Mouse (Mus musculus): ENCODE results near the gene Gm49486. TPM values are rescaled to one million over a fixed set of nuclear protein-coding genes. Genes with fewer than 3 reads are reported as not detected.

The Gm49486 gene
- polyA plus RNA-seq, 1 experiment from 2014 or later = 1.0 TPM

- Histone ChIP-seq H3K27me3 (no peaks in the 10 kb centered on the region), H3K4me2 (replicated peaks) (no peak overlapping the region), H3K9me3 (replicated peaks) (no peaks in the 10 kb centered on the region), H3K4me3 (no peak overlapping the region), H3K4me1 (no peaks in the 10 kb centered on the region), H3K27ac (no peak overlapping the region), H3K9ac (no peak overlapping the region), H3K36me3 (peaks cover 34% of the 10 kb centered on the region)
- no peak for ATAC-seq (ENCODE audit: low FRiP score)
- WGBS = 88% methylated on average over 8 of the region's 8 CpGs
Observed at GRCm38 (mm10) chr15:79303725-79304124, 74.5 kb downstream of the Gm49486 start.

- no peak overlapping the region for H3K4me3 ChIP-seq
- H3K36me3 ChIP-seq = peaks cover 35% of the 10 kb centered on the region
- H3K9ac ChIP-seq = no peak overlapping the region
- no peak for ATAC-seq (ENCODE audit: low FRiP score)
- no peaks in the 10 kb centered on the region for H3K27me3 ChIP-seq
- no peaks in the 10 kb centered on the region for H3K4me1 ChIP-seq
- no peak overlapping the region for H3K27ac ChIP-seq
- H3K4me2 ChIP-seq (replicated peaks) = no peak overlapping the region
- 70% methylated on average over 4 of the region's 5 CpGs for WGBS
- no peaks in the 10 kb centered on the region for H3K9me3 ChIP-seq (replicated peaks)
Observed at GRCm38 (mm10) chr15:79304832-79305231, 75.6 kb downstream of the Gm49486 start.

GRCm38 (mm10) chr15:79306043-79306637, 76.9 kb downstream of the Gm49486 start:
- ATAC-seq (ENCODE audit: low FRiP score) = peak; percentile 29; the same call in 1 of the 2 replicates
- Histone ChIP-seq H3K9me3 (replicated peaks) (no peaks in the 10 kb centered on the region), H3K4me1 (no peaks in the 10 kb centered on the region), H3K4me3 (no peak overlapping the region), H3K9ac (no peak overlapping the region), H3K4me2 (replicated peaks) (no peak overlapping the region), H3K27ac (no peak overlapping the region), H3K27me3 (no peaks in the 10 kb centered on the region), H3K36me3 (peaks cover 39% of the 10 kb centered on the region)
- 78% methylated on average over 23 of the region's 23 CpGs for WGBS

Other genes starting within 250 kb of the Gm49486 start
- 456 and 488 TPM in 2 replicates for gene H1f0, start 200.9 kb upstream of the Gm49486 start, polyA plus RNA-seq (2016; fragmentation: Nextera tagmentation; extraction: Ambion mirVana)
- gene Galr3, start 187.5 kb upstream of the Gm49486 start, polyA plus RNA-seq (2016; fragmentation: Nextera tagmentation; extraction: Ambion mirVana) = not detected in 2 replicates
- gene Ankrd54, start 166.5 kb upstream of the Gm49486 start, polyA plus RNA-seq (2016; fragmentation: Nextera tagmentation; extraction: Ambion mirVana) = 56.8 and 60.3 TPM in 2 replicates
- gene Eif3l, start 154.2 kb upstream of the Gm49486 start, polyA plus RNA-seq (2016; fragmentation: Nextera tagmentation; extraction: Ambion mirVana) = 190 and 196 TPM in 2 replicates
- 12.4 and 16.3 TPM in 2 replicates for gene Micall1, start 120.5 kb upstream of the Gm49486 start, polyA plus RNA-seq (2016; fragmentation: Nextera tagmentation; extraction: Ambion mirVana)
- gene Polr2f, start 88.4 kb upstream of the Gm49486 start, polyA plus RNA-seq (2016; fragmentation: Nextera tagmentation; extraction: Ambion mirVana) = 298 and 337 TPM in 2 replicates
- 13.4 and 15.8 TPM in 2 replicates for gene 1700088E04Rik, start 88.1 kb upstream of the Gm49486 start, polyA plus RNA-seq (2016; fragmentation: Nextera tagmentation; extraction: Ambion mirVana)
- 12.4 and 19.5 TPM in 2 replicates for gene Sox10, start 64.2 kb upstream of the Gm49486 start, polyA plus RNA-seq (2016; fragmentation: Nextera tagmentation; extraction: Ambion mirVana)
- 67.1 and 72.6 TPM in 2 replicates for gene Pick1, start 218 bp upstream of the Gm49486 start, polyA plus RNA-seq (2016; fragmentation: Nextera tagmentation; extraction: Ambion mirVana)
- gene Slc16a8, start 25.4 kb downstream of the Gm49486 start, polyA plus RNA-seq (2016; fragmentation: Nextera tagmentation; extraction: Ambion mirVana) = 0.36 and 0.66 TPM in 2 replicates
- 0.92 and 4.1 TPM in 2 replicates for gene Baiap2l2, start 56.1 kb downstream of the Gm49486 start, polyA plus RNA-seq (2016; fragmentation: Nextera tagmentation; extraction: Ambion mirVana)
- 36.5 and 38.9 TPM in 2 replicates for gene Pla2g6, start 99.0 kb downstream of the Gm49486 start, polyA plus RNA-seq (2016; fragmentation: Nextera tagmentation; extraction: Ambion mirVana)
- 1.4 and 1.5 TPM in 2 replicates for gene Maff, start 117.2 kb downstream of the Gm49486 start, polyA plus RNA-seq (2016; fragmentation: Nextera tagmentation; extraction: Ambion mirVana)
- 46.2 and 52.0 TPM in 2 replicates for gene Tmem184b, start 174.2 kb downstream of the Gm49486 start, polyA plus RNA-seq (2016; fragmentation: Nextera tagmentation; extraction: Ambion mirVana)
- gene Csnk1e, start 226.2 kb downstream of the Gm49486 start, polyA plus RNA-seq (2016; fragmentation: Nextera tagmentation; extraction: Ambion mirVana) = 280 and 284 TPM in 2 replicates

All from hindbrain, embryonic 12.5 days (tissue).